8 mouse cellular contexts compared by ENCODE assay signal in the genomic region with DNA sequence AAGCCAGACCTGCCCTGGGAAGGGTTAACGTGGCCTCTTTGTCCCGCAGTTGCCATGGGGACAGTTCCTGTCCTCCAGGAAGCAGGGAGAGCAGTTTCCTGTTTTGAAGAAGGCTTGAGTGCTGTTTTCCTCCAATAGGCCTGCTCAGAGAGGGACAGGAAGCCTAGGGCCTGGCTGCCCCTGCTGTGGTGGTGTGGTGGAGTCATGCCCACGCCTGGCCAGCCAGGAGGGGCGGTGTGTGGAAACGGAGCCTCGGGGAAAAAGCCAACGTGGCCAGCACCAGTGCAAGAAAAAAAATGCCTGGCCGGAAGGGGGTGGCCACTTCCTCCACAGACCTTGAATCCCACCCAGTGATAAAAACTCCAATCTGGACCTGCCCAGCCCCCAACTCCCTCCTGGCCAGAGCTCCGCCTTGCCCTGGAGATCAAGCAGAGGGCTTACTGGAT. TPM values are rescaled to one million over a fixed set of nuclear protein-coding genes. Genes with fewer than 3 reads are reported as not detected.
DNase-seq lines count a peak whose midpoint lies in the region; TF ChIP-seq lines count a peak whose summit lies in the region.

No protein-coding gene starts in this region.

- H3K4me3 ChIP-seq in E14TG2a.4 (replicated peaks; ENCODE audit: low read length): peak overlapping the region; percentile 48
- H3K4me3 ChIP-seq in lung, adult 2 months (replicated peaks; ENCODE audit: extremely low read depth, low read depth, low read length): no peak overlapping the region

- 22% methylated on average over 9 of the region's 9 CpGs for WGBS in lung, adult 2 months

- no peak for TF ChIP-seq CTCF in E14TG2a.4 (conservative IDR thresholded peaks at IDR 0.05; ENCODE audit: low read length)
- TF ChIP-seq CTCF in lung, adult 2 months (IDR thresholded peaks at IDR 0.05; ENCODE audit: insufficient read depth, low read length): no peak

- no peaks in the 10 kb centered on the region for H3K36me3 ChIP-seq in E14TG2a.4 (ENCODE audit: insufficient read depth, low read length)

- H3K4me1 ChIP-seq in E14TG2a.4 (replicated peaks; ENCODE audit: low read depth, low read length): peaks cover 26% of the 10 kb centered on the region
- peaks cover 10% of the 10 kb centered on the region for H3K4me1 ChIP-seq in lung, adult 2 months (ENCODE audit: control insufficient read depth, insufficient read depth, low read length)

- H3K27me3 ChIP-seq in E14TG2a.4 (ENCODE audit: insufficient read depth, low read length): peaks cover 26% of the 10 kb centered on the region

- peak; percentile 59 for DNase-seq in adrenal gland, postnatal 10 days
- peak; percentile 100 for DNase-seq in heart, adult 11 months
- peak; percentile 68 for DNase-seq in kidney, adult 18-20 months
- DNase-seq in lung, adult 2 months: peak; percentile 57
- peak; percentile 23 for DNase-seq in retina, embryonic 14.5 days (ENCODE audit: low spot score)
- no peak for DNase-seq in left cerebral cortex, adult 9 months (ENCODE audit: low spot score in 2 of 2)
- no peak for DNase-seq in frontal cortex, adult 2 months (ENCODE audit: extremely low spot score in 1 of 2, low spot score in 1 of 2)

- H3K9me3 ChIP-seq in E14TG2a.4 (ENCODE audit: low read length): 0 out of 2 replicates have a peak, but pooled peaks cover 6% of the 10 kb centered on the region

- TF ChIP-seq POLR2A in lung, adult 2 months (IDR thresholded peaks at IDR 0.05; ENCODE audit: borderline replicate concordance, extremely low read depth, low read depth, low read length): no peak

RNA-seq across cellular contexts. Expression of gene Fgd5, which starts 6.5 kb away (rescaled TPM):
- total RNA-seq in adrenal gland, postnatal 10 days (2021): 10 to 100 TPM; 21.8 to 27.4 TPM
- 31.2 and 32.6 TPM in 2 replicates for polyA plus RNA-seq in lung, adult 2 months (2012; rRNA removed)
- polyA plus RNA-seq in frontal cortex, adult 2 months (2012; rRNA removed): 4.9 and 5.0 TPM in 2 replicates

Comparison
In these comparisons a context has a peak if more than half of its experiments do, and no peak if none do; other contexts are left out.
1. DNase-seq: peak in adrenal gland, postnatal 10 days (single experiment), heart, adult 11 months (single experiment), kidney, adult 18-20 months (single experiment), lung, adult 2 months (single experiment) and retina, embryonic 14.5 days (single experiment); none in left cerebral cortex, adult 9 months (0 of 2) and frontal cortex, adult 2 months (0 of 2).